Mouse (Mus musculus) stomach, postnatal 0 days (tissue): ENCODE data around the gene Spata48.

Experiments
- CTCF ChIP-seq: IDR thresholded peaks from 2 replicates; pipeline ENCODE4 v1.5.1; 2016; ENCODE audit warnings: antibody characterized with exemption, low read depth, mild to moderate bottlenecking, moderate library complexity
- EP300 ChIP-seq: optimal IDR thresholded peaks from 2 replicates; pipeline ENCODE3; 2016; ENCODE audit warnings: antibody characterized with exemption

DNA sequence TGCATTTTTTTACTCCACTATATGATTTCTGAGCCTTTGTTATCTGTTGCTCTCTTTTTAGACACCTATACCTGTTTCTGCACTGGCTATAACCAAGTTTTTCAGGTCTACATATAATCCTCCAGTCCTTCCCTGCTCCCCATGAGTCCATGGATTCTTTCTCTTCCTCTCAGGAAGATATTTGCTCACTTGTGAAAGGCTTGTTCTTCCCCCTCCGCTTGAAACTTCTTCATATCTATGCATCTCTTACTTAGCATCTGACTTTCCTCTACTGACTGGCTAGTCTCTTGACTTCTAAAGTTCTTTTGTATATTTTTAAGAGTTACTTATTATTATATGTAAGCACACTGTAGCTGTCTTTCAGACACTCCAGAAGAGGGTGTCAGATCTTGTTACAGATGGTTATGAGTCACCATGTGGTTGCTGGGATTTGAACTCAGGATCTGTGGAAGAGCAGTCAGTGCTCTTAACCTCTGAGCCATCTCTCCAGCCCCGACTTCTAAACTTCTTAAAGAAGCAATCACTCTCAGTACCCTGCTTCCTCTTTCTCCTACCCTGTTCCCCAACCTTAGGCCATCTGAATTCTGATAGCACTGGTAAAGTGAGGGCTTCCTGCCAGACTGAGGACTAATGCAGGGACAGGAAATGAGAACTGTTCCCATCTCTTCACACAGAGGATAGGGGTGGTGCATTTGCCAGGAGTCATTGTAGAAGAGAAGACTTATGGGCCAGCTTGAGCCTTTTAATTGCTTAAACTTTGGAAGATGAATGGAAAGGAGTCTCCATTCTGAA lies 51.3 kb downstream of the Spata48 start:
- TF ChIP-seq CTCF (no peak), EP300 (no peak)
